Mouse (Mus musculus): Measurements from ENCODE around the gene Chka. TPM values are rescaled to one million over a fixed set of nuclear protein-coding genes. Genes with fewer than 3 reads are reported as not detected.

Chka gene
- total RNA-seq, 2 experiments from 2014 or later, result 82.4 to 88.0 TPM

DNA sequence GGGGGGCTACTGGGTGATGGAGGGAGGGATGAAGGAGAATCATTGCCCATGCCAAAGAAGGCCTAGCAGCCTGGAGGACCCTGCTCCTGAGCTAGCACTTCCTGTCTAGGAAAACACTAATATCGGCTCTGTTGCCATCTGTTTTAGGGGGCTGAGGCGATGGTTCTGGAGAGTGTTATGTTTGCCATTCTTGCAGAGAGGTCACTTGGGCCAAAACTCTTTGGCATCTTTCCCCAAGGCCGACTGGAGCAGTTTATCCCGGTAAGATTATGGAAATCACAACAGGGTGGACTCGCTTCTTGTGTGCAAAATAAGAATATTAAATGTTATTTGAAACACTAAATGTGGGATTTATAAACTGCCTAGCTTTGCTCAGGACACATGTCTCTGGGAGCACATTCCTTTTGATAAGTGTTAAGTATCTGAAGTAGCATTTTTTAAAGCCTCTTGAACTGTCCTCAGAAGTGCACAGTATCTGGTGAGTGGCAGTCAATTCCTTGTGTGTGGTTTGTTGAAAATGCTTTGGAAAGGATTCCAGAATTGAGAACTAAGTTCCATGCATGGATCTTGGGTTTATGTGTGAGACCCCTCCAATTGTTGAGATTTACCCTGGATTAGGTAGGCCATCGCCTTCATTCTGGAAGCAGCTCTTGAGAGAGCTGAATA is 32.9 kb downstream of the Chka start:
- DNase-seq (ENCODE audit: low spot score in 2 of 2), result no peak

DNA sequence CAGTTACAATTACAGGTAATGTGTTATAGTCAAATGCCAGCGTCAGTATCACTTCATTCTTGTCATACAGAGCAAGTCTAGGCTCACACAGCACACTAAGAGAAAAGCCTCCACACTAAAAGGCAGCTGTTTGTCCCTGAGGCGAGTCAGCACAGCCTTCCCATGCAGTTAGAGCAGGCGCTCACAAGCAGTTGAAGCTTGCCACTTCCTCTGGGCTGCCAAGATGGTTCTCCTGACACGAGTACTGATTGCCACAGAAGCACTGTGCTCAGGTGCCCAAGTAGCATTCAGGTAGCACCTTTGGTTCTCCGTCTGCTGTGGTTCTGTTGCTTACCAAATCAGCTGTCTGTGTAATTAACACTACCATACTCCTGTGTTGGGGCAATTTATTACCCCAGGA is 37.5 kb downstream of the Chka start:
- no peak for DNase-seq (ENCODE audit: low spot score in 2 of 2)

- DNase-seq (ENCODE audit: low spot score in 2 of 2), result no peak
Measured at GRCm38 (mm10) chr19:3890181-3890580, 38.6 kb downstream of the Chka start.

- no peak for DNase-seq (ENCODE audit: low spot score in 2 of 2)
Measured at GRCm38 (mm10) chr19:3893545-3894116, 42.1 kb downstream of the Chka start.

DNA sequence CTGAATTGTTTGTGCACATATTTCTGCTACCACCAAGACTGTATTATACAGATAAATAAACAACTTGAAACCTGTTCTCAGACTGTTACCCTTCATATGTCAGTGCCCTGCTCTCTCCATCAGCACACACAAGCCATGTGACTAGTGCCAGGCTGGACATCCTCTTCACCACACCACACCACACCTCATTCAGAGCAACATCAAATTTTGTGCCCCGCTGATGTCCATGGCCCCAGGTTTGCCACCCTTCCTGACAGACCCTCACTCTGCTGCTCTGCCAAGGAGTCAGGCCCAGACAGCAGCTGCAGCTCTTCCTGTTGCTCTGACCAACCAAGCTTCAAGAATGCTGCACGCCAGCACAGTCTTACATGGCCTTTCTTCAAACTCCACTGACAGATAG is 42.7 kb downstream of the Chka start:
- DNase-seq (ENCODE audit: low spot score in 2 of 2), result no peak

- no peak for DNase-seq (ENCODE audit: low spot score in 2 of 2)
Measured at GRCm38 (mm10) chr19:3895171-3895631, 43.6 kb downstream of the Chka start.

GRCm38 (mm10) chr19:3896208-3896607 is 44.6 kb downstream of the Chka start:
- no peak for DNase-seq (ENCODE audit: low spot score in 2 of 2)

GRCm38 (mm10) chr19:3897557-3897956 is 46.0 kb downstream of the Chka start:
- no peak for DNase-seq (ENCODE audit: low spot score in 2 of 2)

GRCm38 (mm10) chr19:3898952-3899351 is 47.4 kb downstream of the Chka start:
- DNase-seq (ENCODE audit: low spot score in 2 of 2), result no peak

GRCm38 (mm10) chr19:3899618-3900017 is 48.0 kb downstream of the Chka start:
- no peak for DNase-seq (ENCODE audit: low spot score in 2 of 2)

DNA sequence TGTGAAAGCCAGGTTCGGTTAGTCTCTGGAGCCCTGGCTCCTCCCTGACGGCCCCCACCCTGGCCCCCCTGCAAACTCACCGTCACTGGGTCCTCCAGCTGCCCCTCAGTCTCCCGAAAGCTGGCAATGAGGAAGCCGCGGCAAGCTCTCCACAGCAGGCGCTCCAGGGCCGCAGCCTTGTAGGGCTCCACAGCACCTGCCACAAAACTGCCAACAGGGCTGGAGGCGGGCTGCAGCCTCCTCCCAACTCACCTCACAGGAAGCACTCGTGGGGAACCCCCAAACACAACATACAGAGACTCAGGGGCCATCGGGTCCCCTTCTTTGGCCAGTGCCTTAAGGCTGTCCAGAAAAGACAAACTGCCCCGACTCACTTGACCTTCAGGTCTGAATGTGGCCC is 51.4 kb downstream of the Chka start:
- DNase-seq (ENCODE audit: low spot score in 2 of 2), result no peak

- DNase-seq (ENCODE audit: low spot score in 2 of 2), result no peak
Measured at GRCm38 (mm10) chr19:3903648-3904362, 52.2 kb downstream of the Chka start.

GRCm38 (mm10) chr19:3904363-3904675 is 52.7 kb downstream of the Chka start:
- DNase-seq (ENCODE audit: low spot score in 2 of 2), result no peak

DNA sequence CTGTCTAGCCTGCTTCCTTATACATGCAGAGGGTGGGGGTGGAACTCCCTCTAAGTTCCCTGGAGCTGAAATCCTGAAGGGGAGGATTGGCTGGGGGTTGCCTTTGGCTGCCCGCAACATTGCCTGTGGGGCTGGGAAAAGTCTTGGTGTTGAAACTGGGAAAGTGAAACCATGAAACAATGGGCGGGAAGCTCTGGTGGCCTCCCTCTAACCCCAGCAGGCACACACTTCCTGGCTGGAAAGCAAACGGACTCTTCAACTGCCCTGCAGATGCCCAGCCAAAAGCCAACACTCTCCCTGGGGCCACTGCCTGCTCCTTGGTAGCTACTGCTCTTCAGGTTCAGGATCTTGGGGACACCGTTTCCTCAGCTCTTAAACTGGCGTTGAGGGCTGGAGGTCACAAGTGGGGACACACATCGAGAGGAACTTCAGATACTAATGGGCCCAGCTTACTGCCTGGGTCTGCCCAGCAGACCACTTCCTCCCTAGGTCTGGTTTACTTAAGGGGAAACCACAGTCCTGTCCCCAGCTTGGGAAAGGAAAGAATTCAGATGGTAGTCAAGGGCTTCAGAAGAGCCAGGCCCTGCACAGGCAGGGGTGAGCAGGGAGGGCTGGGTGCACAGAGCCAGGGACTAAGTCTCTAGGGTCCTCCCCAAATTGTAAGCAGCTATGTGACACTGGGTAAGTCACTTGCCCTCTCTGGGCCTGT is 53.8 kb downstream of the Chka start:
- DNase-seq (ENCODE audit: low spot score in 2 of 2), result no peak

GRCm38 (mm10) chr19:3906326-3906725 is 54.8 kb downstream of the Chka start:
- DNase-seq (ENCODE audit: low spot score in 2 of 2), result no peak

- DNase-seq (ENCODE audit: low spot score in 2 of 2), result peak; percentile 42 to 52
Measured at GRCm38 (mm10) chr19:3906795-3907786, 55.5 kb downstream of the Chka start, which contains the start of gene Tcirg1. TSS of gene Tcirg1 (minus strand) at chr19:3907133.

DNA sequence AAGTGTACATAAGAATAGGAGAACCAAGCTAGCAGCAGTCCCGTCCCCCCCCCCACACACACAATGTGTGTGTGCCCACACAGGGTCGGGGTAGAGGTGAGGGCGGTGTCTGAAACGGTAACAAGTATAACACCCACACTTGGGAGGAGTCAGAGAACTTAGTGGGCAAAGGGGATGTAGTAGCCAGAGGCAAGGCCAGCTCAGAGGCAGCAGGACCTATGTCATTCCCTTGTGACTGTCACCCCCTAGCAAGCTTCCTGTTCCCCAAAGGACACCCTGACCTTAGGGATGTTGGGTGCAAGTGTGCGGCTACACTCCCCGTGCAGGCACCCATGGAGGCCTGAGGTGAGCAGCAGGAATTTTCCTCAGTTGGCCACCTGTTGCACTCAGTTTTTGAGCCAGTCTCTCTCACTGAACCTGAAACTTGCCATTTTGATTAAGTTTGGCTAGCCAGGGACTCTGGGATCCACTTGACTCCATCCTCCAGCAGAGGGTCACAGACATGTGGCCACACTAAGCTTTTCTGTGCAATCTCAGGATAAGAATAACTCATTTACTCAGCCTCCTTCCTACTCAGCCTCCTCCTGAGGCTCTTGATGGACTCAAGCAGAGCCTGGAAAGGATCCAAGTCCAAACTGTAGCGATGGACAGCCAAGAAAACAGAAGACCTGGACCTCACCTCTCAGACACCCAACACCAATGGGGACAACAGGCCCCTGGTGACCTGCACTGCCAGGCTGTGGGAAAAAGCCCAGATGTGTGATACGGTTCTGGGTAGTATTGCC is 56.5 kb downstream of the Chka start:
- DNase-seq (ENCODE audit: low spot score in 2 of 2), result no peak

- DNase-seq (ENCODE audit: low spot score in 2 of 2), result no peak
Measured at GRCm38 (mm10) chr19:3910206-3910605, 58.6 kb downstream of the Chka start.

DNA sequence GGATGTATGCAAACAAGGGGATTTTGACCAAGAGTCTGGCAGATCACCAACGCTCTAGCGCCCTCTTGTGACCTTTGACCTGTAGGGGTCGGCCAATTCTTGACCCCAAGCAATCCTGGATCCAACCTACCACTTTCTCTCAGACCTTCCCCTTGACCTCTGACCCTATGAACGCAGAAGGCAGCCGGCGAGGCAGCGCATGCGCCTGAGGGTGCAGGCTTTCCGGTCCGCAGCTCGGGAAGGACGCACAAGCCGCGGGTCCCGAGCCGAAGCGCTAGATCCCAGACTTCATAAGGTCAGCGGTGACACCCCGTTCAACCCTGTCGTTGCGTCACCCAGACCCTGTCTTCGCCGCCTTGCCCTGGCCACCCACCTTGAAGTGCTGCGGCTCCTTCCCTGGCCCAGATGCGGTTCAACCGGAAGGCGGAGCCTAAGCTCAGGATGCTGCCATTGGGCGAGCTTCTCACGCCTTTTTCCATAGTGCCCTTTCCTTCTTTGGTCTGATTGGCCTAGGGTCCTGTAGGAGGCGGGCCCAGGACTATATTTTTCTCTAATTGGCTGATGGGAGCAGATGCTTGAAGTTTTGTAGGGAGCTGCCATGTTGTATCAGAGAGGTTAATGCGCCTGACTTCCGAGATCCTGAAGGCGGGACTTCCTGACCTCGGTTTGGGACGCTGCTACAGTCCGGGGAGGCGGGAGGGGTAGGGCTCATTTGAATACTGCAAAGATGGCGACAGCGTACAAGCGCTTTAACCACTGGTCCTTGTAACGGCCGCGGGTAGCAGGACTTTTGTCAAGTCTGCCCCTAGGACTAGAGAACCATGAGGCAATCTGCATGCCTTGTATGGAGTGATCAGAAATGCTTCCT is 61.0 kb downstream of the Chka start, which contains the start of gene Ndufs8:
TSS of gene Ndufs8 (minus strand) at position 438 of the 868 bp plus-strand sequence.
- DNase-seq (ENCODE audit: low spot score in 2 of 2), result peak; percentile 83 to 89
